Mouse (Mus musculus): Measurements from ENCODE around the gene Tbx1.

GRCm38 (mm10) chr16:18609099-18609498 is 18.6 kb upstream of the Tbx1 start:
- TF ChIP-seq CTCF (conservative IDR thresholded peaks at IDR 0.05; ENCODE audit: low read length) (no peak), POU5F1 (IDR thresholded peaks at IDR 0.05; ENCODE audit: borderline replicate concordance, low read length) (no peak), NANOG (IDR thresholded peaks at IDR 0.05; ENCODE audit: borderline replicate concordance, low read length) (no peak)

All from E14TG2a.4 (cell line).